Mouse (Mus musculus) heart, adult 8-10 months (tissue): Measurements from ENCODE around the gene Tesk1. TPM values are rescaled to one million over a fixed set of nuclear protein-coding genes. Genes with fewer than 3 reads are reported as not detected.
A peak's percentile ranks its signal among the peaks of the same experiment; 100 is the strongest.

Source experiments
- DNase-seq: peaks from one replicate; pipeline ENCODE4 v3.0.0; 2022; ENCODE audit warnings: low spot score
- total RNA-seq, 4 experiments: library from RNA; stranded (reverse); gene quantifications; 2 replicates each; pipeline ENCODE4 v1.2.4; 2022

Gene Tesk1
- 10 to 100 TPM; 31.3 to 38.2 (median 35.2) TPM for total RNA-seq

DNA sequence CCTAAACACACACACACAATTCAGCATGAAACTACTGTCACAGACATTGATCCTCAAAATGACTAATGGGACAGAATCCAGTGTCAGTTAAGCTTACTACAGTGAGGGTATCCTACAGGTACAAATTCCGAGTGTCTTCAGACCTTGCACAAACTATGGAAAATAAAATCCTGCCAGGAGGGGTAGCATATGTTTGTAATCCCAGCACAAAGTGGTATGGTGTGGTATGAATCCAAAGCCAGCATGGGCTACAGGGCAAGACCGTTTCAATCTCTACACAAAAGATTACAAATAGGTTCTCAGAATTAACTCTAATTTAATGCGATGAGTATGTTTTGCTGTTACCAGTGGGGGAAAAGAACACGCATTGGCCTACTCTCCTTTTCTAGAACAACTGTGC, at the start of gene Tesk1:
TSS of gene Tesk1 (plus strand) at position 301 of the 400 bp plus-strand sequence.
- DNase-seq = no peak

DNA sequence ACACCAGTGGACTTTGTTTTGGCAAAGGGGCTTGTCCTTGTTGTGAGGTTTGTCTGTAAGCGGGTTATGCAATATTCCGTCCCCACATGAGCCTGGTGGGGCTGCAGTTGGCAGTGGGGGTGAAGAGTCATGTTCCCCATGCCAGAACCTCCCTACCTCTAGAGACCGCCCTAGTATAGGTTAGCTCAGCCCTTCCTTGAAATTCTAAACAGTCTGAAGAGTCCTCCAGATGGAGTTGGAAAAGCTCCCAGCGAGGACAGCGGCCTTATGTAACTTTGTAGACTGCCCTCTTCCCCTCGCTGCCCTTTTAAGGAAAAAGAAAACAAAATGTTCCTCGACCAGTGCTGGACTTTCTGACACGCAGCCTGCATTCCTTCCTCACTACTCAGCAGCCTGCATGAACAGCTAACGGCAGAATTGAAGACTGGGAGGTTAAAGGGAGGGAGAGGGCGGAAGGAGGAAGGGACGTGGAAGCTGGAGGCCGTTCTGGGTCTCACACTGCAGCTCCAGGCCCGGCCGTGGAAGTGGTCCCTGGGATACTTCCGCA, 47.3 kb upstream of the Tesk1 start:
- peak; percentile 92 for DNase-seq

DNA sequence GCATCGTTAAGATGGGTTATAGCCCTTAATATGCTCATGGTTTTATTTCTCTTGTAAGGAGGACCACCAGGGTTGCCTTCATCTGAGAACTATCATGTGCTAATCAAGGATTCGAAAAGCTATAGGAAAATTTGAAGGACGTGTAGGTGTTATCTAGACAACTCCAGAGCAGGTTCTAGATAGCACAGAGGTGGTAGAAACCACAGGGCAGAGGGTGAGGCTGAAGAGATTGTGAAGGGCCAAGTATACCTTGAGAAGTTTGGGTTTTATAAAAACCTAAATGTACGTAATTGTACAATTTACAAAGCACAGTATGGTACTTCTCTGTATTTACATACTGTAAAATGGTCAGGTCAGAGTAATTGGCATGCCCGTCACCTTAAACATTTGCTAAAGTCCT, 46.6 kb upstream of the Tesk1 start:
- no peak for DNase-seq

DNA sequence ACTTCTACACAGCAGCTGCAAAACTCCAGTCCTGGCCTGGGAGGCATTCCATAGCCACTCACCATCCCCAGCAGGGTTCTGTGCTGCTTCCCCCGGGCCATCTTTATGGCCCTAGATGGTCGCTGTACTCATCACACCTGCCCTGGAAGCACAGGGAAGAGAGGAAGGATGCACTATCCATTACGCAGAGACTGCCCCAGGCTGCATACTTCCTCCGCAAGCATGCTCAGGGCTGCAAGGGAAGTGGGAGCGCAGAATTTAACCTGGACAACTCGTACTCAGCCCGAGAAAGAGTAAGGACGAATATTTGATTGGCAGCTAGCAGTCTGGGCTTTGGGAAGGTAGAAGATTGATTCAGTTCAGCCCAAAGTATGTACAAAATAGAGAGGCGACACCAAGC, 45.9 kb upstream of the Tesk1 start:
- no peak for DNase-seq

DNA sequence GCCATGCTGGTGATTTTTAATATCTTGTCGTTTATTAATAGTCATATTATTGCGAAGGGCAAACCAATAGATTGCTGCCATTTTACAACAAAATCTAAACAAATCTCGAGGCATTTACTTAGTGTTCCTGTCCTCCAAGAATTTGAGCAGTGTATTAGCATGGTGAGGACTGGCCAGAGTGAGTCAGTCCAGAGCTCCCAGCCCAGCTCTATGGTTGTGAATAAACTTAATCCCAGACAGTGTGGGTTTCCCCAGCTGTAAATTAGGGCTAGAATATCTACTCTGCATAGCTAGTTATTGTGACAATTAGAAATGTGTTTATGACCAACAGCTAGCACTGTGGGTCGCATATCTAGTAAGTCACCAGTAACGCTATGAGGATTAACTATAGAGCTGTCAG, 45.4 kb upstream of the Tesk1 start:
- no peak for DNase-seq

DNA sequence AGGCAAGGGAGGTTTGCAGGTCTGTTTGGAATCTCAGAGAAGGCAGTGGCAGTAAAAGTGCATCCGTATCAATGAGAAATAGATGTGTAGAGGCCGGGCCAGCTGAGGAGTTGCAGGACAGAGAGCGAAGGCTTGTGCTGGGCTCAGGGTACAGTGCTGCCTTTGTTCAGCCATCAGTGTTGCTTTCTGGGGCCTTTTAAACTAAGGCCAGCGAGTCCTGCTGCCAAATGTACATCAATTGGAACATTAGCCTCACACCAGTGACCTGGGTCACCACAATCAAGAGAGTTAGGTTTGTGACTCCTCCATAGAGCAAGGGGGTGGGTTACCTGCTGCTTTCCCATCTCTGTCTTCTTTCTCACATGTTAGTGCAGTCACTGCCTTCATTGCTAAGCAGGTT, 43.7 kb upstream of the Tesk1 start:
- no peak for DNase-seq

DNA sequence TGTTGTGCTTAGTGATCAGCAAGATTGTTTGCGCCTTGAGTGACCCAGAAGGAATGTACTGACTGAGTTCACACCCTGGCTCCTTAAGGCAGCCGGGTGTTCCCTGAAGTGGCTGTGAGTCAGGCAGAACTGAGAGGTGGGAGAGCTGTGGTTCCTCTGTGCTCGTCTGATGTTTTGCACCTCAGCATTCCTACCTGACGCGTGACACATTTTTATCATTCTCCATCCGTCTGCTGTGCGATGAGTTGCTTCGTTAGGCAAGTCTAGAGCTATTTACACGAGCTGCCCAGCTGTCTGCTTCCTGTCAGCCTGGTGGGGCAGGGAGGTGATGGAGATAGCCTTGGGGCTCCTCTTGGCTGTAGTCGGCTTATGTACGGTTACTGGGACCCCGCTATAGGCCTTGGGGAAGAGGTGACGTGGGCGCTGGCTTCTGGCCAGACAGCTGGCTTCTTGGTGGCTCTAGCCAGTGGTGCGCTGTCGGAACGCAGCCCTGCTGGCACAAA, 42.9 kb upstream of the Tesk1 start:
- peak; percentile 63 for DNase-seq

DNA sequence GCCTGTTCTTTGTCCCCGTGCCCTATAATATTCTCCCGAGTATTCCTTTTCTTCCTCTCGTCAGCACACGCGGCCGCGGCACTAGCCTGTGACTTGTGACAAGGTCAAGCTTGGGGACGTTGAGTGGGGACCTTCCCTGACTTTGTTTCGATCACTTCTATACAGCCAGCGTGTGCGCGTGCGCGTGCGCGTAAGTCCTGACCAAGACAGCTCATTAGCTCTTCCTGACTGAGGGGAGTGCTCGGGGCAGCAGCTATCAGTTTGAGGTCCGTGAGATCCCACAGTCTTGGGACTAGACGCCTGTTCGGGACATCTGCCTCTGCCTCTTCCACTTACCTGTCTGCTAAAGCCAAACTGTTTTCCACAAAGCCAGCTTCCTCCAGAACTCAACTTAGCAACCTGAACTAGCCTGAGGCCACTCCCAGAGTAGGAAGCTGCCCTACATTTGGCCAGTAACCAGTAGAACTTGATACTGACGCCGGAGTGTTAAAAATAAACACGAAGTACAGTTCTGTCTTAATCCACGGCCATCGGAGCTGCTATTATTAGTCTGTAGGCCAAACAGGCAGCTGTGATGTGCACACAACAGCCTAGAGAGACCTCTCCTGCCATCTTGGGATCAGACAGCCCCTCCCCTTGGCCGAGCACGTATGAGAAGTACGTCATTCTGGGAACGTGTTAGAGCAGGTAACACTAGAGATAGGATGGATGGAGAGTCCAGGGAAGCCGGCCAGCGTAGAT, 42.2 kb upstream of the Tesk1 start:
- peak; percentile 78 for DNase-seq

DNA sequence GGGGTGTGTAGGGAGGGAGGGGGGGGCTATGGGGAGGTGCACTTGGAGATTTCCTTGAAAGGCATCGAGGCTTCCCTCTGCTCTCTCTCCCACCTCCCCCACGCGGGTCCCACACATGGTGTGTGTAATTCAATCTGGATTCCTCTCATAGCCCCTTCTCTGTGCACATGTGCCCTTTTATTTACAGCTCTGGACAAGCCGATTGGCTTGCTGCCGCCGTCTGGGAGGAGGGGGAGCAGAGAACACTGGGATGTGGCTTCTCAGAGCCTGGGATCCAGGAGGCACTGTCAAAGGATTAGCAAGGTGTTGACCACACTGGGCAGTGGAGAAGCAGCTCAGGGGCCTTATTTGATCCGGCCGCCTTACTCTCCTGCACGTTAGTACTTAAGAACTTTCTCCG, 40.8 kb upstream of the Tesk1 start:
- DNase-seq = no peak

DNA sequence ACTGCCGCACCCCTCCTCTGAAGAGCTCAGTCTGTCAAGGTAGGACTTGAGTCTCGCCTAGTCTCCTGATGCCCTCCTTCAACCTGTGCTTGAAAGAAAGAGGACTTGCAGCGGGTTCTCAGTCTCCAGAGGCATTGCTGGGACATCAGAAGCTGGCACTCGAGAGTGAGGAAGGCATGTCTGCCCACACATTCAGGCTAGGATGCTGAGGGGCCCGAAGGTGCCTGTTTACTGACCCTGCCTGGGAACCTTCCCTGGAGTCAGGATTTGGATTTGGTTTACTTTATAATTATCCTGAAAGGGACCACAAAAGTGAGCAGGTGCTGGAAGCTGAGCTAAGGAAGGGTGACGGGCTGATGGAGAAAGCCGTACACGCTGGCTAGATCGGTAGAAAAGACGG, 40.3 kb upstream of the Tesk1 start:
- no peak for DNase-seq

DNA sequence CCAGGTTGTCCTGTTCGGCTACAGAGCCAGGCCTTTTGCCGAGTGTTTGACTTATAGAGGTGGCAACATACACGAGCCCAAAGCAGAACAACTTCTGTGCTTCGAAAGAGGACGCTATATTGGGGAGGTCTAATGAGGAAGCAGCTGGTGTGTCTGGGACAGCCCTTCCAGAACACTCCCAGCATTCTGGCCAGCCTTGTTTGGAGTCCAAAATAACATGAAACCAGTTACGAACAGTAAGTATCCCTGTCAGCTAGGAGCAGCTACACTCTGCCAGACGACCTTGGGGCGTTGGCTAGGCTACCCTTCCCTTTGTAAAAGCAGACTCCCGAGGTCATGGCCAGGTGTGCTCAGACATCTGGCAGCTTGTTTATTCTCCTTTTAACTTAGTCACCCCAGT, 39.5 kb upstream of the Tesk1 start:
- DNase-seq = peak; percentile 75

DNA sequence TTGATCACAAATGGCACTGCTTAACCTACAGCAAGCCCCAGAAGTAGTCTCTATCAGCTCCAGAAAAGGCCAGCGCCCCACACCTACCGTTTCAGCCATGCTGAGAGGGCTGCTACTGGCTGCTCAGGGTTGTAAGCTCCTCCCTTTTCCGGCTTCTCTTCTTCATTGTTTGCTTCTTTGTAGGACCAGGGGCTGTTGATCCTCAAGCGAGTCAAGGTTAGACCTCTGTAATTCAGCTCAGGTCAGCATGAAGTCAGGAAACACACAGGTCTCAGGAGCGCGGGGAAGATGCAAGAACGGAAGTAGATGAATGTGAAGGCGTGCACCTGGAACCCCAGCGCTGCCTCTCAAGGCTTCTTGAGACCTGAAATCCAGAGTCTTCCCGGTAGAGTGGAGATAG, 37.0 kb upstream of the Tesk1 start:
- no peak for DNase-seq

DNA sequence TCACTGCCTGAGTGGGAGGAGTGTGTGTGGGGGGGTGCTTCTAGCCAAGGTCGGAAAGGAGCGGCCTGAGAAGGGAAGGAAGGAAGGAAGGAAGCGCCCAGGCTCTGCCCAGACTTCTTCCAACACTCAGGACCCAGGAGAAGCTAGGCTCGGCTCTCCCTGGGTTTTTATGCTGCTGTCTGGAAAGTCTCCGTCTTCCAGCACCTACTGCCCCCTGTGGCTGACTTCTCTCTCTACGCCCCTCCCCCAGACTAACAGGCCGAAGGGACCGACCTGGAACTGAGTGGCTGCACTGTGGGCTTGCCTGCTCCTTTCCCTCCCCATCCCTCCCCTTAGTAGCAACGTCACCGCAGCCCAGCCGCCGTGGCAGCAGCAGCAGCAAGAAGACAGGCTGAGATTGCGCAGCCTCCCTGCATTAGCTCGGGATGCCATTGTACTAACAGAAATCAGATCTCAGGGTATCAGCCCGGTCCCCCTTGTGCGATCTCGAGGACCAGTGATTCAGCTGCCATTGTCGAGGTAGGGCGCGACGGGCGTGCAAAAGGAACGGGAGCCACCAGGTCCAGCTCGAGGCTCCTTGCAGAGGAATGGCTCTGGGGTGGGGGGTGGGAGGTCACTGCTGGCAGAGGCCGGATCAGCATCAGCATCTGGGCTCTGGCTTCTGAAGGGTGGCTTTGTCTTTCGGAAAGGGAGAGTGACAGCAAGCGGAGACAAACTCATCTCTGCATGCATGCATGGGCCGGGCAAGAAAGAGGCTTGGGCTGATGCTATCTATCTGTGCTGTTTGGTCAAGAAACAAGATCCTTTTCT, 35.4 kb upstream of the Tesk1 start:
- peak; percentile 86 for DNase-seq

DNA sequence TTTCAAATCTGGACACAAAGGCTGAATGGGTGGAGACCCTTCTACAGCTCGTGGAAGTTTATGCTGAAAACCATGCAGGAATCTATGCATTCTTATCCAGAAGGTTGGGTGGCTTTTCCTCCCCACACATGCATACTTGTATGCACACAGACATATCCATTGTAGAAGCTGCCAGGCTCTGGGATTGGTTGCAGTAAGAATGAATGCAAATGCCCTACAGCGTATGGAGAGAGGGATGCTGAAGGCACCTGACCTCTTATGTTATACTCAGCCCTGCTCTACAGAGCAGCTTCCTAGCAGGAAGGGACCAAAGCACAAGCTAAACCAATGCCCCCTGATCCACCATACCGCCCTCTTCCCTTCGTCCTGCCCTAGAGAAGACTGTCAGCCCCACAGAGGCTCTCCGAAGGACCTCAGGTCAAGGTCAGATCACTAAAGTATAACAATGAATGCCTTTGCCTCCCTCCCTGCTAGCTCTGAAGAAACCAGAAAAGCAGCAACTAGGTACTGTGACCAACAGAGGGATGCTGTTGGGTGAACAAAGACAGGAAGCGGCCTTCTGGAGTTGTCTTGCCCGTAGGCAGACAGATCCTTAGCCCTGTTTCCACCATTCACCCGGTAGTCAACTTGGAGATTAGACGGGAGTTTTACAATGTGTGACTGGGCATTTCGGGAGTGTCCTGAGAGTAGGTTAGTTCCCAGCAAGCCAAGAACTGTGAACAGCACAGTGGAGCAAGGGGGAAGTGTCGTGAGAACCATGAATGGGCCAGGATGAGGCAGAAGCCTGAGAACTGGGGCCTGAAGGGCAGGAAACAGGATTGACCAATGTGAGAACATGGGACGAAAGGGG, 34.4 kb upstream of the Tesk1 start:
- no peak for DNase-seq

DNA sequence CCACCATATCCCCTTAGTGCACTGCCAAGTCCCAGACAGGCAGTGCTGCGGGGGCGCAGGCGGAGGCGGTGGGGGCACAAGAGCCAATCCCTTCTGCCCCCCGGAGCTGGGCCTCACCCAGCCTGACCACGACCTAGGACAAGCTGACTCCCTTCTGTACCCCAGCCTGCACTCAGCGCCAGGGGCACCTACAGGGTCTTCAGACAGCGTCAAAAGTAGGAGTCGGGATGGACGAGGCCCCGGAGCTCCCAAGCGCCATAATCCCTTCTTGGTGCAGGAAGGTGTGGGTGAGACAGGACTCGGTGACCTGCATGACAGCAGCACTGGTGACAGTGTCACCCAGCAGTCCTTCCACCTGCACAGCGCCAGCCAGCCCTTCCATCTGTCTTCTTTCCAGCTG, 27.0 kb upstream of the Tesk1 start:
- no peak for DNase-seq

DNA sequence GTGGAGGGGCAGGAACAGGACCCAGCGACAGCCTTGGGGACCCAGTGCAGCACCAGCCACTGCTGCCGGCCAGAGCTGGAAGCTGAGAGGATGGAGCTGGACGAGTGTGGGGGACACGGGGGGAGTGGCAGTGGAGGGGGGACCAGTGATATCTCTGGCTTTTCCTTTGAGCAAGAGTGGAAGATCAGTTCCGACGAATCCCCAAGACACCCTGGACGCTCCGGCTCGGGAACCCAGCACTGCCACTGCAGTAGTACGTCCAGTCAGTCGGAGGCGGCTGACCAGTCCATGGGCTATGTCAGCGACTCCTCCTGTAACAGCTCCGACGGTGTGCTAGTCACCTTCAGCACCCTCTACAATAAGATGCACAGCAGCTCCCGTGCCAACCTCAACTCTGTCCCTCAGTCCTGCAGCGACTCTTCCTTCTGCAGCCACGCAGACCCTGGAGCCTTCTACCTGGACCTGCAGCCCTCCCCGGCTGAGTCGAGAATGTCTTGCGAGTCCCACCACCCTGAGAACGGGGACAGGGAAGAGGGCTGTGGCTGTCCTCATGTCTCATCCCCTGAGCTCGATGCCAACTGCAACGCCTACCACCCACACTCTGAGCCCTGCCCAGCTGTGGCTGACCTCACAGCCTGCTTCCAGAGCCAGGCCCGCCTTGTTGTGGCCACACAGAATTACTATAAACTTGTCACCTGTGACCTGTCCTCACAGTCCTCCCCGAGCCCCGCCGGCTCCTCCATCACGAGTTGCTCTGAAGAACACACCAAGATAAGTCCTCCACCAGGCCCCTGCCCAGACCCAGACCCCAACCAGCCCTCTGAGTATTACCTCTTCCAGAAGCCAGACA, 26.3 kb upstream of the Tesk1 start:
- no peak for DNase-seq

DNA sequence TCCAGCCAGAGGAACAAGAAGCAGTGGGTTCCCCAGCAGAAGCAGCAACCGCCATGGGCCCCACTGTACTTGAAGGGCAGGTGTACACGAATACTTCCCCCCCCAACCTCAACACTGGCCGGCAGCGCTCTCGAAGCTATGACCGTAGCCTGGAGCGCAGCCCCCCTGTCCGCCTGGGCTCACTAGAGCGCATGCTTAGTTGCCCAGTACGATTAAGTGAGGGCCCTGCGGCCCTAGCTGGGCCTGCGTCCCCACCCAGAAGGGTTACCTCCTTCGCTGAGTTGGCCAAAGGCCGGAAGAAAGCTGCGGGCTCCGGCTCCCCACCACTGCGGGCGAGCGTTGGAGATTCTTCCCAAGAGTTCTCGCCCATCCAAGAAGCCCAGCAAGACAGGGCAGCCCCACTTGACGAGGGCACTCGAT, 25.7 kb upstream of the Tesk1 start:
- DNase-seq = no peak

DNA sequence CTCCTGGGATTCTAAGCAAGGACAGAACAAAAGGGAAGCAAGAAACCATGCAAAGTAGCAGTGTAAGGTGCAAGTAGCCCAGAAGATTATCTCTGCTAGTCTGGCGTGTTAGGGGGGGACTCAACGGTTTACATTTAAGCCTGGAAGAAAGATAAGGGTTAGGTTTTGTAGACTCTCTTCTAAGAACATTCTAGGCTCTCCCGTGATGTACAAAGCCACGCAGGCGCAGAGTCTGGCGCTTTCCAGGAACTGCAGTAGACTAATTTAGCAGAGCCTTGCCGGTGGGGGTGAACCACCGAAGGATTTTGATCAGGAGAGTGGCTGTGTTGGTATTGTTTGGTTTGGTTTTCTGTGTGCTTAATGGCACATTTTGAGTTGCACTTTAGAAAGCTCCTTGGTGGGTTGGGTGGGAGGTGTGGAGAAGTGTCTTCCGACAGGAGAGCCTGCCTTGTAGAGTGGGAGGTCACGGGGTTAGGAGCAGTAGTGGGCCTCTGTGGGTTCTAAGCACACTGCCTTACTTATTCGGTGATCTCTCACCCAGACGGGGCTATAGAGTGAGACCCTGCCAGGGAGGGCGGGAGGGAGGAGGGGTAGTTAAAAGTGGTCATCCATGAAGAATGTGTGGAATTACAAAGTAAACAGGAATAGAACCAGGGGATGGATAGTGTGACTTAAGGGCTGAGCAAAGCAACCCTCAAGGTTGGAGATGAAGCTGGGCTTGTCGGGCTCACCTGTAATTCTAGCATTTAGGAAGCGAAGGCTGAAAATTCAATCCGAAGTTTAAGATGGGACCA, 24.3 kb upstream of the Tesk1 start:
- DNase-seq = no peak

DNA sequence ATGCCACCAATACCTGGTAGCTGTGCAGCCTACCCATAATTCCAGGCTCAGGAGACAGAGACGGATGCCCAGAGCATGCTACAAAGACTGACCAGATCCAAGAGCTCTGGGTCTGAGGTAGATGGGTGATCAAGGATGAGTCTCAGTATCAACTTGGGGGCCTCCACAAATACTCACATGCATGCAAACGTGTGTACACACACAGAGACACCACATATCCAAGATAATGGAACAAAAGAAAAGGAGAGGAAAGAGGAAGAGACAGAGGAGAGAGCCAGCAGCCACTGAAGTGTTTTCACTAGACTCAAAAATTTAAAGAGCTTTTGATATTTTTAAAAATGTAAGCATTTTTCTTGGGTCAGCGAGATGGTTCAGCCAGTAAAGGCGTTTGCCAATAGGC, 23.3 kb upstream of the Tesk1 start:
- no peak for DNase-seq
